Mouse (Mus musculus): Measurements from ENCODE around the gene Adamts4. TPM values are rescaled to one million over a fixed set of nuclear protein-coding genes. Genes with fewer than 3 reads are reported as not detected.

Adamts4 gene
- 0.69 TPM for polyA plus RNA-seq (2017; shearing (Covaris generic))

DNA sequence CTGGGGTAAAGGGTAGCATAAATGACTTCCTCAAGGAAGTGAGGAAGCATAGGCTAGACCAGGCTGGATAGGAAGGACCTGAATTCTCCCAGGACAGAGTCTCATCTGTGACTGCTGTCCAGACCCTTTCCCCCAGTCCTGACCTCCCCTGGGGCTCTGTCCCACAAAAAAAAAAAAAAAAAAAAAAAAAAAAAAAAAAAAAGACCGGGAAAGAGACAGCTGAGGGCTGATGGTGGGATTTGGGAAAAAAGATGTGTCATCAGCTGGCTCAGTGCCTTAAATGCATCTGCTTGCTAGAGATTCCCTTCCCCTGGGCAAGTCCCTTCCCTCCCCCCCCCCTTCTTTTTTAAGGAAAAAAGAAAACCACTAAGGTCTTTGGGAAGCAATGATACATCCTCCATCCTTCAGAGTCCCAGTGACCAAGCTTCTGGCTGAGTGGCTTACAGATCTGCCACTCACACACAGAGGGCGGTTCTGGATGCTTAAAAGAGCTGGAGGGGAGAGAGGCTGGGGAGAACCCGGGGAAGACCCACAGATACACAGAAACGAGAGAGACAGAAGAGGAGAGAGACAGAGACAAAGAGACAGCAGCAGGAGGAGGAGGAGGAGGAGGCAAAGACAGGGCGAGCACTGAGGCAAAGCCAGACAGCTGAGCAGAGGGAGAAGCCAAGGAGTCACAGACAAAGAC lies at the start of gene Adamts4:
Gene Adamts4 (plus strand): TSS at position 509 of the 688 bp plus-strand sequence.

GRCm38 (mm10) chr1:171213801-171214496 lies 36.3 kb upstream of the Adamts4 start, which contains the start of gene Nr1i3:
Gene Nr1i3, plus strand, starts transcription at chr1:171213970.

DNA sequence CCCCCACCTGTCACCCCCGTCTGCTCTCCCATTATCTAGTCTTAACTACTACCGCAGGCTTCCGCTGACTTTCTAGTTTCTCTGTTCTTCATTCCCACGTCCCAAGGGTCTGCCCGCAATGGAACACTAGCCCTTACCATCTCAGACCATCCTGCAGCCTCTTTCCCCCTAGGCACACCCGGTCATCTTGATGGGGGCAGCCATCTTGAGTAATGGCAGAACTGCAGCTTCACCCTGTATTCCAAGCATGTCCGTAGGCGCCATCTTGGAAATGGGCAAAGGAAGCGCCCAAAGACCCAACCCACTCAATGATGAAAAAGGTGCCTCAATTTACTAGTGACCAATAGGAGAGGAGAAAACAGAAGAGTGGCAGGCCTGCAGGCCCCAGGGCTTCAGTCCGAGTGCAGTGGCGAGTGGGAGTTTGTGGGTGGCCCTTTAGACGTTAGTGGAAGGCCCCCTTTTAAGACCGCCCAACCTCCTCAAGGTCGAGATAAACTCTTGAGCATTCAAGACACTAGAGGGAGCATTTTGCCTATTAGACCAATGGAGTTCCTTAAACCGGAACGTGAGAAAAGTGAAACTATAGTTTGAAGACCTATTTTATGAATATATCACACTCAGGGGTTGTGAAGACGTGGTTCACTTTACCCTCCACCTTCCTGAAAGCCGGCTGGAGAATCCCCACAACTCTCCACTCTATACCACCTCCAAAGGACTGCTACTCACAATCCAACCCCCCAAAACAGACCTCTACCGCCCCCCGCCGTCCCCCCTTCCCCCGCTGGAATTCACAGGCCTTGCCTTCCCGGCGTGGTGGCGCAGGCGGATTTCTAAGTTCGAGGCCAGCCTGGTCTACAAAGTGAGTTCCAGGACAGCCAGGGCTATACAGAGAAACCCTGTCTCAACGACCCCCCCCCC lies 27.7 kb upstream of the Adamts4 start, which contains the start of gene Tomm40l:
Gene Tomm40l (minus strand): TSS at position 277 of the 918 bp plus-strand sequence.

GRCm38 (mm10) chr1:171224857-171225256 lies 25.4 kb upstream of the Adamts4 start, which contains the start of gene Apoa2:
Gene Apoa2, plus strand, starts transcription at chr1:171225054.

DNA sequence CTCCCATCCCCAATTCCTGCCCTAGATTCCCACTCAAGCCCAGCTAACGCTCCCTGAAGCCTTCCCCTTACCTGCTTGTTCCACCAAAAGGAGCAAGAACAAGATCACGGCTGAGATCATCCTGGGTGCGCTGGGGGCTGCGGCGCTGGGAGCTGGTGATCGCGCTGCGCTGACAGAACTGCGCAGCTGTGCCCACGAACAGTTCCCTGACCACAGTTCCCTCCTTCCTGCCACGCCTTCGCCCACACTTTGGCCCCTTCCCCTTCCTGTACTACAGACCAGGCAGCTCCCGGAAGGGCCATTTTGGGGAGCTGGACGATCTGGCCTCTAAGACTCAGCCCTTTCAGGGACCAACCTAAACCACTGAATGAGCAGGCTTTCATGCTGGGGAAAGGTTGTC lies 16.1 kb upstream of the Adamts4 start, which contains the start of gene Fcer1g:
Gene Fcer1g (minus strand): TSS at position 240 of the 400 bp plus-strand sequence.

DNA sequence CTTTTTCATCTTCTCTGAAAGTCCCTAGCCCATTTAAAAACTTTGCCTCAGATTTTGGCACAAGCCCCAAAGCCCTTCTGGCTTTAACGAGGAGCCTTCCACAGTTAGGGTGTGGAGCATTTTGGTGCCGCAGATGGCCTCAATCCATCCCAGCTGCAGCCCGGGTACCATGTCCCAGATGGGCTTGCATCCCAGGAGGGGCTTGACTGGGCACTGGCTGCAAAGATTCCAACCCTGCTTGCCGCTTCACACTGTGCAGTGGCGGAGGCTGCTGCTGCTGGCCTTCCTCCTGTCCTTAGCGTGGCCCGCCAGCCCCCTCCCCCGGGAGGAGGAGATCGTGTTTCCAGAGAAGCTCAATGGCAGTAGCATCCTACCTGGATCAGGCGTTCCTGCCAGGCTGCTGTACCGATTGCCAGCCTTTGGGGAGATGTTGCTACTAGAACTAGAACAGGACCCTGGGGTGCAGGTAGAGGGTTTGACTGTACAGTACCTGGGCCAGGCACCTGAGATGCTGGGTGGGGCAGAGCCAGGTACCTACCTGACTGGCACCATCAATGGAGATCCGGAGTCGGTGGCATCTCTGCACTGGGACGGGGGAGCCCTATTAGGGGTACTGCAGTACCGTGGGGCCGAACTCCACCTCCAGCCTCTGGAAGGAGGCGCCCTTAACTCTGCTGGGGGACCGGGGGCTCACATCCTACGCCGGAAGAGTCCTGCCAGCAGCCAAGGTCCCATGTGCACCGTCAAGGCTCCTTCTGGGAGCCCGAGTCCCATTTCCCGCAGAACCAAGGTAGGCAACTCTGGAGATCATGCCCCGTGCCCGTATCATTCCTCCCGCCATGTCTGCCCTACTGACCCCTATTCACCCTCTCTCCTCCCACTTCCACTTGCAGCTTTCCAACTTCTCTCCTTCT lies 716 bp downstream of the Adamts4 start, which contains the start of gene Ndufs2:
Gene Ndufs2 (minus strand): TSS at position 709 of the 914 bp plus-strand sequence.

DNA sequence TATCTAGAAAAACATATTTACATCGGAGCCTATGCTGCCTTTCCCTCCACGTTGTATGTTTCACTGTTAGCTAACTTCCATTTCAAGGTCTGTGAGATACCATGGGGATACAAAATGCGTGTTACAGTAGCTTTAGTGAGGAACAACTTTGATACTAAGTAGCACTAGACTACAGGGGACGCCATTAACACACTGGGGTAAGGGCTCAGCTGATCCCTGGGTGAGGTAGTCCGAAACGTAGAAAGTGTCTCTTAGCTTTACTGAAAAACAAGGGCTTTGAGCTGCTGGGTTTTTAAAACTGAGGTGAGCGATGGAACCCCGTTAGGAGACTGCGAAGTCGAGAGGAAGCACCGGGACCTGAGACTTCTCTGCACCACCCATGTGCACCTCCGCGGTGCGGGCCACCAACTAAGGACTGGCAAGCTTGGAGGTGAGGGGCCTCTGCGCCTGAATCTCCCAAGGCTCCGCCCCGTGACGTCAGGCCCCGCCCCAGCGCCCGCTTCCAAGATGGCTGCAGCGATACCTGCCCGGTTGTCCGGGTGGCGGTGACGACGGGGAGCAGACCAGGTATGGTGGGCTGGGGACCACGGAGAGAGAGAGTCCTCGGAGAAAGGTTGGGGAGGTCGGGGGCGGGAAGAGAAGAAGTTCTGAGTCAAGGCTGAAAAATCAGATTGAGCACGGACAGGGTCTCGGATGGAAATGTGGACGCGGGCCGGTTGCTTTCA lies 19.8 kb downstream of the Adamts4 start, which contains the start of gene B4galt3:
Gene B4galt3 (plus strand): TSS at position 481 of the 725 bp plus-strand sequence.

DNA sequence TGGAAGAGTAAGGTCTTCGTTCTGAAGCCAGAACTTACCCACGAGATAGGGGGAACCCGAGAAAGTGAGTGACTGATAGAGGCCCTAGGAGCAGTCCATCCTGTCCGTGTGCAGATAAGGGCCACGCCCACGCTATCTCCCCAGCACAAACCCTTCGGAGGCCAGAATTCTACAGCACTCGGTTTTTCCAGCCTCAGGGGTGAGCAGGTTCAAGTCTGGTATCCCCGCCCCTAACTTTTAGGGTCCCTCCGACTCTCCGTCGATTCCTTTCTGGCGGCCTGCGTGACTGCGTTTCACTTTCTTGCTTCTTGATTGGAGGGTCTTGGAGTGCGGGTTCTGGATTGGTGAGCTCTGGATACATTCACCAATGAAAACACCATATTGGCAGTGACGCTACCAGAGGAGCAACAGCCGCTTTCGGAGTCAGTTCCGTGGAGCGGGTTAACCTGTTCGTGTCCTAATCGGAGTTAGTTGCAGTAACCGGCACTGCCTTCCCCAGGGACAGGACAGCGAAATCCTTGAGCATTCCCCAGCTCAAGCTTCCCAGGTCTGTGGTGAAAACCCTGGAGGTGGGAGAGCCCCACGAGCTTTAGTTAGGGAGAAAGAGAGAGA lies 30.8 kb downstream of the Adamts4 start, which contains the start of gene Ppox:
Gene Ppox (minus strand): TSS at position 271 of the 612 bp plus-strand sequence.

GRCm38 (mm10) chr1:171287136-171288081 lies 37.2 kb downstream of the Adamts4 start, which contains the start of gene Usp21:
Gene Usp21, minus strand, starts transcription at chr1:171287991.

GRCm38 (mm10) chr1:171294298-171295062 lies 44.3 kb downstream of the Adamts4 start, which contains the start of gene Ufc1:
Gene Ufc1, minus strand, starts transcription at chr1:171295024.

Other genes with a start within 250 kb of the Adamts4 start
- gene Fcgr4, start 231.5 kb upstream of the Adamts4 start, polyA plus RNA-seq (2017; shearing (Covaris generic)): 0.71 TPM
- gene Fcgr3, start 185.5 kb upstream of the Adamts4 start, polyA plus RNA-seq (2017; shearing (Covaris generic)): 1.1 TPM
- gene Cfap126, start 136.5 kb upstream of the Adamts4 start, polyA plus RNA-seq (2017; shearing (Covaris generic)): 2.8 TPM
- gene Sdhc, start 99.8 kb upstream of the Adamts4 start, polyA plus RNA-seq (2017; shearing (Covaris generic)): 112 TPM
- gene Mpz, start 99.7 kb upstream of the Adamts4 start, polyA plus RNA-seq (2017; shearing (Covaris generic)): not detected
- not detected for gene Pcp4l1, start 54.2 kb upstream of the Adamts4 start, polyA plus RNA-seq (2017; shearing (Covaris generic))
- gene Nr1i3, start 36.5 kb upstream of the Adamts4 start, polyA plus RNA-seq (2017; shearing (Covaris generic)): 0.15 TPM
- 26.0 TPM for gene Tomm40l, start 27.9 kb upstream of the Adamts4 start, polyA plus RNA-seq (2017; shearing (Covaris generic))
- gene Apoa2, start 25.4 kb upstream of the Adamts4 start, polyA plus RNA-seq (2017; shearing (Covaris generic)): not detected
- not detected for gene Fcer1g, start 16.1 kb upstream of the Adamts4 start, polyA plus RNA-seq (2017; shearing (Covaris generic))
- gene Ndufs2, start 967 bp downstream of the Adamts4 start, polyA plus RNA-seq (2017; shearing (Covaris generic)): 99.2 TPM
- 44.1 TPM for gene B4galt3, start 19.9 kb downstream of the Adamts4 start, polyA plus RNA-seq (2017; shearing (Covaris generic))
- gene Ppox, start 30.8 kb downstream of the Adamts4 start, polyA plus RNA-seq (2017; shearing (Covaris generic)): 62.5 TPM
- gene Usp21, start 37.6 kb downstream of the Adamts4 start, polyA plus RNA-seq (2017; shearing (Covaris generic)): 51.2 TPM
- 55.5 TPM for gene Ufc1, start 44.6 kb downstream of the Adamts4 start, polyA plus RNA-seq (2017; shearing (Covaris generic))
- gene Dedd, start 78.7 kb downstream of the Adamts4 start, polyA plus RNA-seq (2017; shearing (Covaris generic)): 28.1 TPM
- gene Nit1, start 95.2 kb downstream of the Adamts4 start, polyA plus RNA-seq (2017; shearing (Covaris generic)): 26.6 TPM
- gene Pfdn2, start 95.2 kb downstream of the Adamts4 start, polyA plus RNA-seq (2017; shearing (Covaris generic)): 113 TPM
- not detected for gene Klhdc9, start 110.4 kb downstream of the Adamts4 start, polyA plus RNA-seq (2017; shearing (Covaris generic))
- gene Nectin4, start 119.7 kb downstream of the Adamts4 start, polyA plus RNA-seq (2017; shearing (Covaris generic)): 0.24 TPM
- gene Arhgap30, start 138.5 kb downstream of the Adamts4 start, polyA plus RNA-seq (2017; shearing (Covaris generic)): 148 TPM
- gene Usf1, start 160.9 kb downstream of the Adamts4 start, polyA plus RNA-seq (2017; shearing (Covaris generic)): 56.8 TPM
- not detected for gene Tstd1, start 168.5 kb downstream of the Adamts4 start, polyA plus RNA-seq (2017; shearing (Covaris generic))
- gene F11r, start 187.1 kb downstream of the Adamts4 start, polyA plus RNA-seq (2017; shearing (Covaris generic)): 0.56 TPM